Comparison of ENCODE assay signal across 9 mouse cellular contexts in genomic region chr13:55135382-55135781, GRCm38 (mm10). TPM values are rescaled to one million over a fixed set of nuclear protein-coding genes. Genes with fewer than 3 reads are reported as not detected.
DNase-seq lines count a peak whose midpoint lies in the region; ATAC-seq lines count a peak whose summit lies in the region.
"Had no signal": no experiment of that assay in that cellular context is flagged by ENCODE, and none has a peak within 500 bp of the region (broad histone marks: within the 10 kb centered on the region; RNA-seq: fewer than 3 reads in every experiment).

No protein-coding gene starts in this region.

- H3K4me3 ChIP-seq in limb, embryonic 11.5 days (ENCODE audit: low read depth, low read length) = no peak overlapping the region
- no peak overlapping the region for H3K4me3 ChIP-seq in limb, embryonic 10.5 days
- H3K4me3 ChIP-seq: limb, embryonic 12.5 days had no signal

- no peaks in the 10 kb centered on the region for H3K27me3 ChIP-seq in limb, embryonic 11.5 days (ENCODE audit: control insufficient read depth, insufficient read depth, low read length)
- no peaks in the 10 kb centered on the region for H3K27me3 ChIP-seq in limb, embryonic 10.5 days (ENCODE audit: low read depth, poor library complexity, severe bottlenecking)
- H3K27me3 ChIP-seq: limb, embryonic 12.5 days had no signal

- H3K9me3 ChIP-seq in limb, embryonic 11.5 days (ENCODE audit: control insufficient read depth, low read length) = no peaks in the 10 kb centered on the region
- no peaks in the 10 kb centered on the region for H3K9me3 ChIP-seq in limb, embryonic 10.5 days (replicated peaks)
- H3K9me3 ChIP-seq: limb, embryonic 12.5 days had no signal

- 3% methylated on average over 5 of the region's 5 CpGs for WGBS in limb, embryonic 11.5 days
- WGBS in limb, embryonic 10.5 days = 4% methylated on average over 5 of the region's 5 CpGs

- H3K4me2 ChIP-seq in limb, embryonic 11.5 days (ENCODE audit: low read depth, severe bottlenecking) = no peak overlapping the region
- H3K4me2 ChIP-seq: limb, embryonic 12.5 days had no signal

- no peak for ATAC-seq in limb, embryonic 11.5 days (ENCODE audit: insufficient number of reproducible peaks, low FRiP score, low TSS enrichment, low read depth)
- peak; percentile 56; the same call in 1 of the 2 replicates for ATAC-seq in megakaryocyte, adult 5-6 weeks (ENCODE audit: poor library complexity, severe bottlenecking)

- peaks cover 2% of the 10 kb centered on the region; the same call in 1 of the 2 replicates for H3K36me3 ChIP-seq in limb, embryonic 11.5 days (ENCODE audit: control insufficient read depth, insufficient read depth, low read length)
- peaks cover 38% of the 10 kb centered on the region for H3K36me3 ChIP-seq in limb, embryonic 10.5 days

- peak; percentile 49 for DNase-seq in adrenal gland, postnatal 14 days
- no peak for DNase-seq in adrenal gland, postnatal 4 days (ENCODE audit: low spot score in 2 of 2)
- peak; percentile 26 for DNase-seq in limb, embryonic 11.5 days (ENCODE audit: low spot score)
- no peak for DNase-seq in limb, embryonic 10.5 days (ENCODE audit: low spot score)
- DNase-seq in embryo, embryonic 11.5 days (ENCODE audit: low read depth, low spot score) = peak; percentile 7
- DNase-seq in thymus, postnatal 36 days = no peak
- no peak for DNase-seq in thymus, postnatal 14 days

- H3K27ac ChIP-seq in limb, embryonic 11.5 days (replicated peaks; ENCODE audit: low read depth, low read length) = no peak overlapping the region
- no peak overlapping the region for H3K27ac ChIP-seq in limb, embryonic 10.5 days
- H3K27ac ChIP-seq: limb, embryonic 12.5 days had no signal

- H3K9ac ChIP-seq in limb, embryonic 11.5 days (ENCODE audit: low read length) = no peak overlapping the region
- H3K9ac ChIP-seq: limb, embryonic 12.5 days had no signal

- no peaks in the 10 kb centered on the region for H3K4me1 ChIP-seq in limb, embryonic 11.5 days (ENCODE audit: control insufficient read depth, insufficient read depth, low read length)
- H3K4me1 ChIP-seq in limb, embryonic 10.5 days = peaks cover 2% of the 10 kb centered on the region; the same call in 1 of the 2 replicates
- H3K4me1 ChIP-seq: limb, embryonic 12.5 days had no signal

RNA-seq across cellular contexts. Expression of gene Gm17617, which starts 2.0 kb away (rescaled TPM):
- total RNA-seq in adrenal gland, postnatal 14 days (2021) = not detected in 2 replicates
- not detected for total RNA-seq in adrenal gland, postnatal 4 days (2021)
- not detected in 2 replicates for polyA plus RNA-seq in limb, embryonic 11.5 days (2014; fragmentation: Nextera tagmentation; extraction: Ambion mirVana)
- polyA plus RNA-seq in limb, embryonic 10.5 days (2016; fragmentation: Nextera tagmentation; extraction: Ambion mirVana) = not detected in 2 replicates
- total RNA-seq in megakaryocyte, adult 5-6 weeks (2015) = not detected in 2 replicates
- not detected in 2 replicates for total RNA-seq in megakaryocyte, adult 5-6 weeks (2017)
- polyA plus RNA-seq: limb, embryonic 12.5 days had no signal

RNA-seq across cellular contexts. Expression of gene Fgfr4, which starts 17.1 kb away (rescaled TPM):
- total RNA-seq in adrenal gland, postnatal 14 days (2021) = 39.2 and 46.7 TPM in 2 replicates
- 10 to 100 TPM; 35.8 to 39.6 TPM for total RNA-seq in adrenal gland, postnatal 4 days (2021)
- polyA plus RNA-seq in limb, embryonic 11.5 days (2014; fragmentation: Nextera tagmentation; extraction: Ambion mirVana) = 3.9 and 4.4 TPM in 2 replicates
- polyA plus RNA-seq in limb, embryonic 10.5 days (2016; fragmentation: Nextera tagmentation; extraction: Ambion mirVana) = 0.73 and 2.1 TPM in 2 replicates
- total RNA-seq in megakaryocyte, adult 5-6 weeks (2015) = not detected in 2 replicates
- total RNA-seq in megakaryocyte, adult 5-6 weeks (2017) = not detected in 2 replicates

RNA-seq across cellular contexts. Expression of gene Zfp346, which starts 30.3 kb away (rescaled TPM):
- 44.7 and 45.0 TPM in 2 replicates for total RNA-seq in adrenal gland, postnatal 14 days (2021)
- total RNA-seq in adrenal gland, postnatal 4 days (2021) = 10 to 100 TPM; 50.0 to 61.0 TPM
- 24.5 and 28.7 TPM in 2 replicates for polyA plus RNA-seq in limb, embryonic 11.5 days (2014; fragmentation: Nextera tagmentation; extraction: Ambion mirVana)
- 25.0 and 30.0 TPM in 2 replicates for polyA plus RNA-seq in limb, embryonic 10.5 days (2016; fragmentation: Nextera tagmentation; extraction: Ambion mirVana)
- total RNA-seq in megakaryocyte, adult 5-6 weeks (2015) = 8.0 and 12.3 TPM in 2 replicates
- total RNA-seq in megakaryocyte, adult 5-6 weeks (2017) = 6.6 and 8.2 TPM in 2 replicates

RNA-seq across cellular contexts. Expression of gene Uimc1, which starts 35.3 kb away (rescaled TPM):
- 26.1 and 33.5 TPM in 2 replicates for total RNA-seq in adrenal gland, postnatal 14 days (2021)
- total RNA-seq in adrenal gland, postnatal 4 days (2021) = 10 to 100 TPM; 31.6 to 34.2 TPM
- 32.4 and 34.7 TPM in 2 replicates for polyA plus RNA-seq in limb, embryonic 11.5 days (2014; fragmentation: Nextera tagmentation; extraction: Ambion mirVana)
- polyA plus RNA-seq in limb, embryonic 10.5 days (2016; fragmentation: Nextera tagmentation; extraction: Ambion mirVana) = 21.2 and 24.4 TPM in 2 replicates
- total RNA-seq in megakaryocyte, adult 5-6 weeks (2015) = 54.5 and 58.7 TPM in 2 replicates
- total RNA-seq in megakaryocyte, adult 5-6 weeks (2017) = 69.5 and 85.7 TPM in 2 replicates

Comparison
In these comparisons a context has a peak if more than half of its experiments do, and no peak if none do; other contexts are left out.
1. DNase-seq: peak in adrenal gland, postnatal 14 days (single experiment), limb, embryonic 11.5 days (single experiment) and embryo, embryonic 11.5 days (single experiment); none in adrenal gland, postnatal 4 days (0 of 2), limb, embryonic 10.5 days (single experiment), thymus, postnatal 36 days (0 of 2) and thymus, postnatal 14 days (single experiment).
2. RNA of gene Fgfr4, which starts 17.1 kb away (total RNA-seq): 35.8 to 39.6 TPM in adrenal gland, postnatal 4 days and 39.2 to 46.7 TPM in adrenal gland, postnatal 14 days; not detected in megakaryocyte, adult 5-6 weeks; every median in the first group is over 10 times any median in the second.